Mouse (Mus musculus): Measurements from ENCODE around the gene Tubgcp6. TPM values are rescaled to one million over a fixed set of nuclear protein-coding genes. Genes with fewer than 3 reads are reported as not detected.

Tubgcp6 gene
- polyA plus RNA-seq (2015; fragmentation: Nextera tagmentation; extraction: Ambion mirVana), result 5.1 and 6.6 TPM in 2 replicates

GRCm38 (mm10) chr15:89122649-89123366 lies at the start of gene Tubgcp6:
Tubgcp6 (minus strand) TSS chr15:89123112.

GRCm38 (mm10) chr15:89149271-89150040 lies 26.5 kb upstream of the Tubgcp6 start, which contains the start of gene Mapk11:
Mapk11 (minus strand) TSS chr15:89149628.

DNA sequence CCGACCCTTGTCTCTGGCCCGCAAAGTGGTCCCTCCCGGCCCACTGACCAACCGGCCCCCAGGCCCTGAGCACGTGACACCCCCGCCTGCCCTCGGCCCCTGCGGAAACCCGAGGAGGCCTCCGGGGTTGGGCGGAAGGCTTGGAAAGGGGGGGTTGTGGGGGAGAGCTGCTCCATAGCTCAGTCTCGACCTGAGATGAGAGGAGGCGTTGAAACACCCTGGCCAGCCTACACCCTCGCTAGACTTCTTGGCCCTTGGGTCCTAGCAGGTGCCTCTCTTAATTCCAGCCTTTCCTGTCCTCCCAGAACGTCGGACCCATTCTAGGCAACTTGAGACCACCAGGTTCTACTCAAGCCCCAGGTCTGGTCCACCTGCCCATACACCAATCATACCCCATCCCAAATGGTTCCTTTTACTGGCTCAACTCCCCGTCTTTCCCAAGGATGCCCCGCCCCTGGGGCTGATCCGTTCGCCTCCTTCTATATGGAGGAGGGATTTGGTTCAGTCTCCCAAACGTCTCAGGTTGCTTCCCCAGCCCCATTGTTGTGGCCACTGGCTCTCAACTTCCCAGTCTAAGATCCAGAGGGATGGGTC lies 17.8 kb upstream of the Tubgcp6 start, which contains the start of gene Mapk12:
Gene Mapk12, minus strand, starts transcription at position 45 of the 594 bp plus-strand sequence.

GRCm38 (mm10) chr15:89128382-89129350 lies 5.8 kb upstream of the Tubgcp6 start, which contains the start of gene Hdac10:
Hdac10 (minus strand) TSS chr15:89128700.

GRCm38 (mm10) chr15:89088607-89089247 lies 34.2 kb downstream of the Tubgcp6 start, which contains the start of gene Selenoo:
Selenoo (plus strand) TSS chr15:89089084.

GRCm38 (mm10) chr15:89074613-89075477 lies 48.1 kb downstream of the Tubgcp6 start, which contains the start of gene Trabd:
Trabd (plus strand) TSS chr15:89075124.

DNA sequence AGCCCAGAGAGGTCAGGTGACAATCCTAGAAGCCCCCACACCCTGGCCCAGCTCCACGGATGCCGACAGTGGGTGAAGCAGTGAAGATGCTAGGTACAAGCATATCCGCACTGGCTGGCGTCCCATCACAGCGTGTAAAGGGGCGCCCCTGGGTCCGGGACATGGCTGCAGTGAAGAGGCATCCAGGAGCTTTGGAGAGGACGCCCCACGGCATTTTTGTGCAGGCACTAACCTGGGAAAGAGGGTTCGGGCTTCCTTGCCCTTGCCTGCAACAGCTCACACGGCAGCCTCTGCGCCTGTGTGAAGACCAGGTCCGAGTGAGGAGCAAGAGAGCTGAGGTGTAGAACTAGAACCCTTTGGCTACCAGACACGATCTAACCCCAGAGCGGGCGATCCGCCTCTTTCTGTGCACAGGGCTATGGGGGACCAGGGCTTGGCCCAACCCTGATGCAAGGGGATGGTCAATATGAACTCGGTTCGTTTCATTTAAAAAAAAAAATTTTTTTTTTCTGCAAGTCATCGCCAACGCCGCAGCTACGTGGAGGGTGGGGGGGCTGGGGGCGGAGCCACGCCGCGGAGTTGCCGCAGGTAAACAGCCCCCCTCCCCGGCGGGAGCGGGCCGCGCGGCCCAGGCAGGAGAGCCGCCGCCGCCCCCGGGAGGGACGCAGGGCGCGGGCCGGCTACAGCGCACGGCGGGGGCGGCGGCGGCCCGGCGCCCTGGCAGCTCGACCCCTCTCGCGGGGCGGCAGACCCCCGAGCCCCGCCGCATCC lies 63.6 kb downstream of the Tubgcp6 start, which contains the start of gene Panx2:
Gene Panx2, plus strand, starts transcription at position 574 of the 771 bp plus-strand sequence.

Small RNA genes within 50 kb of the gene (microRNA-seq; reads per million reads assigned to microRNA genes)
- 0.10 to 0.21 reads per million in 2 experiments for gene Mir7118

Other genes with a start within 250 kb of the Tubgcp6 start
- gene Ttll8, start 168.7 kb downstream of the Tubgcp6 start, polyA plus RNA-seq (2015; fragmentation: Nextera tagmentation; extraction: Ambion mirVana), result 0.09 TPM in 1 of 2 replicates, not detected in the other
- gene Mlc1, start 144.1 kb downstream of the Tubgcp6 start, polyA plus RNA-seq (2015; fragmentation: Nextera tagmentation; extraction: Ambion mirVana), result not detected in 2 replicates
- 0.52 and 0.74 TPM in 2 replicates for gene Mov10l1, start 140.2 kb downstream of the Tubgcp6 start, polyA plus RNA-seq (2015; fragmentation: Nextera tagmentation; extraction: Ambion mirVana)
- 0.18 TPM in 1 of 2 replicates, not detected in the other for gene Panx2, start 63.4 kb downstream of the Tubgcp6 start, polyA plus RNA-seq (2015; fragmentation: Nextera tagmentation; extraction: Ambion mirVana)
- gene Trabd, start 48.0 kb downstream of the Tubgcp6 start, polyA plus RNA-seq (2015; fragmentation: Nextera tagmentation; extraction: Ambion mirVana), result 31.5 and 35.4 TPM in 2 replicates
- 9.4 and 10.0 TPM in 2 replicates for gene Selenoo, start 34.0 kb downstream of the Tubgcp6 start, polyA plus RNA-seq (2015; fragmentation: Nextera tagmentation; extraction: Ambion mirVana)
- 8.8 and 10.3 TPM in 2 replicates for gene Hdac10, start 5.6 kb upstream of the Tubgcp6 start, polyA plus RNA-seq (2015; fragmentation: Nextera tagmentation; extraction: Ambion mirVana)
- 44.6 and 44.9 TPM in 2 replicates for gene Mapk12, start 17.6 kb upstream of the Tubgcp6 start, polyA plus RNA-seq (2015; fragmentation: Nextera tagmentation; extraction: Ambion mirVana)
- gene Mapk11, start 26.5 kb upstream of the Tubgcp6 start, polyA plus RNA-seq (2015; fragmentation: Nextera tagmentation; extraction: Ambion mirVana), result 1.2 and 1.5 TPM in 2 replicates
- 42.0 and 42.7 TPM in 2 replicates for gene Plxnb2, start 57.7 kb upstream of the Tubgcp6 start, polyA plus RNA-seq (2015; fragmentation: Nextera tagmentation; extraction: Ambion mirVana)
- gene Dennd6b, start 73.4 kb upstream of the Tubgcp6 start, polyA plus RNA-seq (2015; fragmentation: Nextera tagmentation; extraction: Ambion mirVana), result 14.0 and 17.0 TPM in 2 replicates
- 27.4 and 27.8 TPM in 2 replicates for gene Ppp6r2, start 88.4 kb upstream of the Tubgcp6 start, polyA plus RNA-seq (2015; fragmentation: Nextera tagmentation; extraction: Ambion mirVana)
- 23.1 and 26.3 TPM in 2 replicates for gene Sbf1, start 192.2 kb upstream of the Tubgcp6 start, polyA plus RNA-seq (2015; fragmentation: Nextera tagmentation; extraction: Ambion mirVana)
- not detected in 2 replicates for gene Adm2, start 199.6 kb upstream of the Tubgcp6 start, polyA plus RNA-seq (2015; fragmentation: Nextera tagmentation; extraction: Ambion mirVana)
- gene Miox, start 211.3 kb upstream of the Tubgcp6 start, polyA plus RNA-seq (2015; fragmentation: Nextera tagmentation; extraction: Ambion mirVana), result not detected in 2 replicates
- gene Lmf2, start 232.5 kb upstream of the Tubgcp6 start, polyA plus RNA-seq (2015; fragmentation: Nextera tagmentation; extraction: Ambion mirVana), result 27.3 and 34.7 TPM in 2 replicates
- 58.0 and 70.8 TPM in 2 replicates for gene Ncaph2, start 232.6 kb upstream of the Tubgcp6 start, polyA plus RNA-seq (2015; fragmentation: Nextera tagmentation; extraction: Ambion mirVana)

Measured in skeletal muscle tissue, postnatal 0 days (tissue).